Mouse (Mus musculus) olfactory bulb, adult 2 months (tissue): Measurements from ENCODE around the gene Sik2. TPM values are rescaled to one million over a fixed set of nuclear protein-coding genes. Genes with fewer than 3 reads are reported as not detected.

Source experiments
- H3K27ac ChIP-seq: fragments of 200-500 bp; 2 replicates; pipeline ENCODE4 v1.5.1; 2012; ENCODE audit warnings: low read depth, low read length; ENCODE audit not compliant: insufficient read depth
- H3K4me1 ChIP-seq: fragments of 200-500 bp; 2 replicates; pipeline ENCODE4 v1.6.1; 2012; ENCODE audit warnings: low read length; ENCODE audit not compliant: control insufficient read depth, insufficient read depth
- H3K4me3 ChIP-seq: fragments of 200-500 bp; 2 replicates; pipeline ENCODE4 v1.5.1; 2012; ENCODE audit warnings: mild to moderate bottlenecking, low read depth, low read length, moderate library complexity; ENCODE audit not compliant: insufficient read depth
- CTCF ChIP-seq: fragments of 200-500 bp; IDR thresholded peaks from 2 replicates; pipeline ENCODE4 v1.5.1; 2012; ENCODE audit warnings: low read depth, mild to moderate bottlenecking, low read length, moderate library complexity; ENCODE audit not compliant: insufficient read depth
- POLR2A ChIP-seq: fragments of 200-500 bp; IDR thresholded peaks from 2 replicates; pipeline ENCODE4 v1.6.1; 2012; ENCODE audit warnings: mild to moderate bottlenecking, low read depth, low read length, moderate library complexity; ENCODE audit not compliant: insufficient read depth
- WGBS: fragments of 180-500 bp; shearing (Covaris S2); methylation state at CpG from one replicate; pipeline ENCODE4 v1.1.7; 2018; 5-methylcytosine and 5-hydroxymethylcytosine counted together
- polyA plus RNA-seq: library from polyadenylated mRNA; stranded (reverse); fragments of >200 nt; gene quantifications from 2 replicates; pipeline ENCODE4 v1.2.4, GENCODE M21; 2012; ENCODE audit warnings: low replicate concordance; ENCODE audit not compliant: missing spikeins, insufficient read depth, insufficient read length

Gene Sik2
- polyA plus RNA-seq, 1 experiment = not detected

DNA sequence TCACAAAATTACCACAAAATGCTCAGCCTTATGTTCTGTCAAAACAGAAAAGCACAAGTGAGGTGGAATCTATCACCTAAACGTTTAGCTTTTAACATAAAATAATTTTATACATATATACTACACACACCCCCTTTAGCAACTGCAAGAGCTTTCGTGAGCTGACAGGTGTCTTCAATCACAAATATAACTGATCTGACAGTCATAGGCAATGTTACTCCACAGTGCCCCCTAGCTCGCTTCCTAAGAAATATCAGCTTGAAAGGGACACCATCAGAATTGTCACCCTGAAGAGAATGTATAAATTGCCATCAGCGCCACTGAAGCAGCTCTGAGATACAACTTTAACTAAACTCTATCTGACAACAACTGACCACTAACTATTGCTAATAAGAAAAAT lies 2.0 kb downstream of the Sik2 start:
- Histone ChIP-seq H3K4me1 (no peaks in the 10 kb centered on the region), H3K27ac (no peak overlapping the region), H3K4me3 (no peak overlapping the region)
- TF ChIP-seq CTCF = no peak
- 13% methylated on average over 4 of the region's 4 CpGs for WGBS

DNA sequence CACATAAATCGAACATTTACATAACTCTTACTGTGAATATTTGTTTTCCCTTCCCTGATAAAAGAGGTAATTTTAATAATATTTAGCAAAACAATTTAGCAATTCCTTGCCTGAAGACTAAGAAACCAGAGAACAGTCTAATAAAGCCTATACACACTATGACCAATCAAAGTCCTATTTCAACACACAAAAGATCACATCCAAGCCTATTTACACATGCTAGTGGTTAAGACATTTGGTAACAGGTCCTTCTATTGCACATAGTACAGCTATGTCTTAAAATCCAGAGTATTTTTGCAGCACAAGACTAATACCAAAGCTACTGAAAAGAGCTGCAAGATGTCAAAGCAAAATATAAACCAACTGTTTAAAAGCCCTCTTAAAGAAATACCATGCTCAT lies 4.8 kb downstream of the Sik2 start:
- H3K4me3 ChIP-seq = no peak overlapping the region
- WGBS = 90% methylated on average over 1 of the region's 1 CpGs
- TF ChIP-seq POLR2A (no peak), CTCF (no peak)
- no peak overlapping the region for H3K27ac ChIP-seq
- H3K4me1 ChIP-seq = no peaks in the 10 kb centered on the region

DNA sequence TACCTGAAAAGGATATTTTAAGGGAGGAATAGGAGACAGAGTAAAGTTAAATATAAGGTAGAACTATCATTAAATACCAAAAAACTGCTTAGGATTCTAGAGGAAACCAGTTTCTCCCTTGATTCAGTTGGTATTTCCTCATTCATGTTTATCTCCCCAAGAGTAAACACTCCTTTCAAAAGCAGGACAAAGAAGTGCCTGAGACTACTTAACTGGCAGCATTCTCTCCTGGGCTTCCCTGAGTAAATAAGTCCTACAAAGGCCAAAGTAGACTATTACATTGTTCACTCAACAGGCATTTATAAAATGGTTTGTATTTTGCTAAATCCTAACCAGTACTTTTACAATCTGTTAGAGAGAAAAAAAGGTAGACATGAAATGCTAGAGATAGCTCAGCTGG lies 22.2 kb downstream of the Sik2 start:
- no peak for TF ChIP-seq CTCF
- no peak for TF ChIP-seq POLR2A
- Histone ChIP-seq H3K4me3 (no peak overlapping the region), H3K4me1 (no peaks in the 10 kb centered on the region), H3K27ac (no peak overlapping the region)

DNA sequence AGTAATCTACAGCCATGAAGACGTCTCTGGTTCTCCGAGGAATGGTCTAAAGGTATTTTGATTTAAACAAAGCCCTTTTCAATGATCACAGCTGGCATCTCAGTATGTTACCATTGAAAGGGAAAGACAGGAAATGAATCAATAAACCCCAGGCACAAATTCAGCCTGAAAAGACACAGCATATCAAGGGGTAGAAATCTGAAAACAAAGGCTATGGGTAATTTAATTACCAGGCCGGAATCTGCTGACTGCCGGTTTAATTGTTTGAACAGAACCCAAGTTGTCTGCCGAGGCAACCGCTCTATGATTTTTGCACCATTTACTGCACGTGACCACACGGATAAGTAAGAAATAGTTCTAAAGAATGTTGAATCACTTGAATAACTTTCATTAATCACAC lies 22.8 kb downstream of the Sik2 start:
- Histone ChIP-seq H3K4me1 (no peaks in the 10 kb centered on the region), H3K4me3 (no peak overlapping the region), H3K27ac (no peak overlapping the region)
- TF ChIP-seq POLR2A (no peak), CTCF (no peak)
- 42% methylated on average over 8 of the region's 8 CpGs for WGBS

DNA sequence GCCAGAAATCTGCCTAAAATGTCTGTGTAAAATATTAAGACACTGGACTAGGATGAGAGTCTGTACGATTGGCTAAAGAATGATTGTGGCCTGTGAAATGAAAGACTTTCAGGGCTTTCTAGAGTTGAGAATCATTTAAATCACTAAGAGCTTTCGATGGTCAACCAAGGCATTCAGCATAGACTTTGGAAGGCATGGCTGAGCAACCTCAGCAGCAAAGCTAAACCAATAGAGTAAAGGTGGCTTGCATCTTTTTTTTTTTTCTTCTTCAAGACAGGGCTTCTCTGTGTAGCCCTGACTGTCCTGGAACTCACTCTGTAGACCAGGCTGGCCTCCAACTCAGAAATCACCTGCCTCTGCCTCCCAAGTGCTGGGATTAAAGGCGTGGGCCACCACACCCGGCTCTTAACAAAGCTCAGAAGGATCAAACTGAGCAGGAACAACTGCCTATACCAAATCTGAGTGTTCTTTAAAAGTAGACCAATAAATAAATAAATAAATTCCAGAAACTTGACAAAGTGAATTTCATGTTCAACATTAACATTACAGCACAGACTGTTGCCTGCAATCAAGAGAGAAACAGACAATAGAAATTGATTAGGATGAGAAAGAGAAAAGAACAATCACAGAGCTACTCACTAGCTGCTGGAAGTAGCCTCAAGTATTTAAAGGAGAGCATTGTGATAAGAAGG lies 27.2 kb downstream of the Sik2 start:
- no peak overlapping the region for H3K27ac ChIP-seq
- no peak overlapping the region for H3K4me3 ChIP-seq
- no peaks in the 10 kb centered on the region for H3K4me1 ChIP-seq
- 95% methylated on average over 4 of the region's 4 CpGs for WGBS
- TF ChIP-seq POLR2A (no peak), CTCF (no peak)

DNA sequence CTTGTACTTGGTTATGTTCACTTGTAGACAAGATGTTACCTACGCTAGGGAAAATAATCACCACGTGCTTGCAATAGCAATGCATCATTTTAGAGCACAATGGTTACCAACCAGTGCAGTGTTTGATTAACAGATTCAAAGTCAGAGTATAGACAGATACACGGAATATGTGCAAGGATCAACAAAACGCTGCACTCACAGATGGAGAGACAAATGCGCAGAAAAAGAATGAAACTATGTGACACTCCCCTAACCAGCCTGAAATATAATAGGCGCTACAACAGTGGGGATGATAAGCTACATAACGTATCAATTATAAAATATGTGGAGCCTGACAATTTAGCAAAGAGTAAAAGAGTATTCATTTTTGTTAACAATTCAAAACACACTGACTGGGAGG lies 34.2 kb downstream of the Sik2 start:
- 63% methylated on average over 7 of the region's 7 CpGs for WGBS
- no peaks in the 10 kb centered on the region for H3K4me1 ChIP-seq
- H3K27ac ChIP-seq = no peak overlapping the region
- TF ChIP-seq POLR2A = no peak
- TF ChIP-seq CTCF = no peak
- H3K4me3 ChIP-seq = no peak overlapping the region

DNA sequence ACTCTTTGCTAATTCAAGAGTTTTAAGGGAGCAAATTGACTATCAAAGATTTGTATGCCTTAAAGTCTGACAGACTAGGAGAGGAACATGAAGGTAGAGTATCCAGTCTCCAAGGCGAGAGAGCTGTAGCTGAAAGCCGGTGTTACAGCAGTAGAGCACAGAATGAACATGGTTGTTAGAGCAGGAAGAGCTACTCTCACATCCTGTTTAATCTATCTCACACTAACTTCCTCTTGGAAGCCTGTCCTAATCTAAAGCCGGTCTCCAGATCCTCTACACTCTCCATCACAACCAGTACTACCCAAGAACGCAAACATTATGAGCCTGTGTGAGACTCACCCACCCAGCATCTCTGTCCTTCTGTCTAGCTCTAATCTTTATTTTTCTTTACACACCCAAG lies 38.5 kb downstream of the Sik2 start:
- TF ChIP-seq POLR2A = no peak
- TF ChIP-seq CTCF = no peak
- 85% methylated on average over 4 of the region's 4 CpGs for WGBS

DNA sequence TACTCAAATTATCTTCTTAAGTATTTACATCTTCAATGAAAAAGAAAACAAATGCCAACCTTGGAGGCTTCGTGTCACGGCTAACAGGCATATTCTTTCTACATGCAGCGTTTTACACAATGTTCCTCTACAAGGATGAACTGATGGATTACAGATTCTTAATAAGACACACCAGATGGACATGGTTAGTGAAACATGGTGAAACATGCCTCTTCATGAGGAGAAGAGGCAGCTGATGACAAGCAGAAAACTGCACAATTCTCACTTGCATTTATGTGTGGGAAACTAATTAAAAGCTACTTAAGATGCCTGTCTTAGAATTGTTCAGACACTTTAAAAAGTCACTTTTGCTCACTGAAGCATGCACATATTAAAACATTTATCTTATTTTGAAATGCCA lies 39.6 kb downstream of the Sik2 start:
- Histone ChIP-seq H3K27ac (no peak overlapping the region), H3K4me3 (no peak overlapping the region), H3K4me1 (no peaks in the 10 kb centered on the region)
- 89% methylated on average over 3 of the region's 3 CpGs for WGBS
- no peak for TF ChIP-seq CTCF
- no peak for TF ChIP-seq POLR2A

More for the DNA sequence above, 38.5 kb downstream of the Sik2 start:
- H3K4me3 ChIP-seq = no peak overlapping the region
- no peak overlapping the region for H3K27ac ChIP-seq
- no peaks in the 10 kb centered on the region for H3K4me1 ChIP-seq

DNA sequence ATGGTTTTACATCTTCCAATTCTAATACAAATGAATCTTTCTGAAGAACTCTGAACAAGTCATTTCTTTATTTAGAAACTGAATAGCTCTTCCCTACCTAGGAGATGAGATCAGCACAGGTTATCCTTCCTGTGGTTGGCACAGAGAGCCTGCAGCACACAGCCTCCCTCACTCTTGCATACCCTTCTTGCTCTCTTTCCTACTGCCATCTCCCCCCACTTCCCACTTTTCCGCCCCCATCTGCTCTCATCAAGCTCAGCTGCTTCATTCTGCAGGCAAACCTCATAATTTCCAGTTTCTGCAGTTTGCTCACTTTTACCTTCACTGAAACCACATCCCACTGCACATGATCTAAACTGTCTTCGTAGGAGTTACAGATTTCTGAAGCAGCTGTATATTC lies 42.6 kb downstream of the Sik2 start:
- no peak for TF ChIP-seq CTCF
- no peak for TF ChIP-seq POLR2A
- 48% methylated on average over 2 of the region's 2 CpGs for WGBS
- H3K4me1 ChIP-seq = no peaks in the 10 kb centered on the region
- H3K27ac ChIP-seq = no peak overlapping the region
- no peak overlapping the region for H3K4me3 ChIP-seq

DNA sequence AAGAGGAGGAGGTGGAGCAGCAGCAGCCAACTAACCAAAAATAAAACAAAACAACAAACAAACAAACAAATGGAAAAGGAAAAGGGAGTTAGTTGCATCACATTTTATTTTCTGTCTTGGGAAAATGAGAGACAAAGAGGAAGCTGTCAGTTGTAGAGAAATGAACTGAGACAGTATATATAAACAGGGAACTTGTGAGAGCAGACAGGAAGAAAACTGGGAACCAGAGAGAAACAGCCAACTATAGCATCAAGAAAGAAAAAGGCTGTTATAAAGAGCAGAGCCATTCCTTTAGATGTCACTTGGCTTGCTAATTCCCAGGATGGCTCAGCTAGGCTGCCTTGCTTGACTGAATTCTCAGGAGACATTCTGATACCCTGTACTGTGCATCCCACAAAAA lies 43.5 kb downstream of the Sik2 start:
- H3K4me1 ChIP-seq = no peaks in the 10 kb centered on the region
- TF ChIP-seq POLR2A (no peak), CTCF (no peak)
- H3K4me3 ChIP-seq = no peak overlapping the region
- no peak overlapping the region for H3K27ac ChIP-seq
